Mouse (Mus musculus): Measurements from ENCODE around the gene Ly6g6e.

- TF ChIP-seq CTCF (IDR thresholded peaks at IDR 0.05; ENCODE audit: control insufficient read depth, insufficient read depth, low read length): no peak
- TF ChIP-seq POLR2A (IDR thresholded peaks at IDR 0.05; ENCODE audit: borderline replicate concordance, control insufficient read depth, low read depth, low read length): no peak
These were observed 29.8 kb downstream of the Ly6g6e start for GRCm38 (mm10) chr17:35106522-35106921.

Measured in bone marrow, adult 2 months (tissue).